Mouse (Mus musculus) ES-E14 (cell line): ENCODE data around the gene Lrrc26.

Experiments used
- CHD2 ChIP-seq: IDR thresholded peaks from 2 replicates; pipeline ENCODE4 v1.6.1; 2014; ENCODE audit warnings: mild to moderate bottlenecking, low read depth, low read length, inconsistent platforms
- HCFC1 ChIP-seq: IDR thresholded peaks from 2 replicates; pipeline ENCODE4 v1.6.1; 2012; ENCODE audit warnings: low read length, inconsistent platforms, borderline replicate concordance; ENCODE audit not compliant: insufficient read depth
- ZC3H11A ChIP-seq: IDR thresholded peaks from 2 replicates; pipeline ENCODE4 v1.6.1; 2012; ENCODE audit warnings: low read depth, mild to moderate bottlenecking, inconsistent platforms, low read length, borderline replicate concordance
- ZNF384 ChIP-seq: IDR thresholded peaks from 2 replicates; pipeline ENCODE4 v1.6.1; 2012; ENCODE audit warnings: low read depth, low read length, inconsistent platforms

DNA sequence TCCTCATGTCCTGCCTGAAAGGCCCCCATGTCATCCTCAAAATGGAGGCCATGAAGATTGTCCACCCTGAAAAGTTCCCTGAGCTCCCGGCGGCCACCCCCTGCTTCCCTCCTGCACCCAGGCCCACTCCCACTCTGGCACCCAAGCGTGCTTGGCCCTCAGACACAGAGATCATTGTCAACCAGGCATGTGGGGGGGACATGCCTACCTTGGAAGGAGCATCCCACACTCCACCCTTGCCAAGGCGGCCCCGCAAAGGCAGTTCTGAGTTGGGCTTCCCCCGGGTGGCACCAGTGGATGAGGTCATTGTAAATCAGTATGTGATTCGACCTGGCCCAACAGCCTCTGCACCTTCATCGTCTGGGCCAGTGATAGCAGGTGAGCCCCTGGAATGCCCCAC, 46.4 kb upstream of the Lrrc26 start:
- no peak for TF ChIP-seq ZNF384
- no peak for TF ChIP-seq CHD2
- TF ChIP-seq ZC3H11A, result no peak
- no peak for TF ChIP-seq HCFC1
